In genomic region chr2:167569934-167570651, GRCm38 (mm10) we compare ENCODE assay signal across 9 mouse cellular contexts. TPM values are rescaled to one million over a fixed set of nuclear protein-coding genes. Genes with fewer than 3 reads are reported as not detected.
DNase-seq lines count a peak whose midpoint lies in the region; ATAC-seq lines count a peak whose summit lies in the region.
"Had no signal": no experiment of that assay in that cellular context is flagged by ENCODE, and none has a peak within 500 bp of the region (broad histone marks: within the 10 kb centered on the region; RNA-seq: fewer than 3 reads in every experiment).

No protein-coding gene starts in this region.

- peaks cover 38% of the 10 kb centered on the region for H3K4me1 ChIP-seq in heart, embryonic 10.5 days

- no peaks in the 10 kb centered on the region for H3K9me3 ChIP-seq in heart, embryonic 10.5 days

- H3K27me3 ChIP-seq in heart, embryonic 10.5 days (ENCODE audit: insufficient read depth, poor library complexity, severe bottlenecking), result no peaks in the 10 kb centered on the region

- peak; percentile 74 for DNase-seq in urinary bladder, postnatal 14 days (ENCODE audit: low spot score)
- no peak for DNase-seq in urinary bladder, adult 2 months (ENCODE audit: low spot score)
- no peak for DNase-seq in heart, embryonic 10.5 days (ENCODE audit: low spot score)
- DNase-seq in kidney, postnatal 14 days, result peak; percentile 73
- peak; percentile 64 to 70 for DNase-seq in right cerebral cortex, postnatal 10 days (ENCODE audit: low spot score in 2 of 2)
- no peak for DNase-seq in thymus, postnatal 4 days
- DNase-seq in embryo, embryonic 9.5 days (ENCODE audit: extremely low spot score), result no peak

- H3K4me3 ChIP-seq in heart, embryonic 10.5 days, result no peak overlapping the region
- H3K4me3 ChIP-seq: left cerebral cortex, adult 2 months had no signal

- no peaks in the 10 kb centered on the region for H3K36me3 ChIP-seq in heart, embryonic 10.5 days

- ATAC-seq in common myeloid progenitor, adult 5-6 weeks (replicated peaks; ENCODE audit: low read depth, poor library complexity, severe bottlenecking), result 0 out of 2 replicates have a peak, but pooled peaks have one; percentile 18

- H3K27ac ChIP-seq in heart, embryonic 10.5 days, result peak overlapping the region; percentile 19
- H3K27ac ChIP-seq: left cerebral cortex, adult 2 months had no signal

- WGBS in heart, embryonic 10.5 days, result 60% methylated on average over 13 of the region's 13 CpGs

RNA-seq across cellular contexts. Expression of gene Snai1, which starts 32.1 kb away (rescaled TPM):
- polyA plus RNA-seq in urinary bladder, adult 2 months (2012; rRNA removed), result 21.3 and 31.0 TPM in 2 replicates
- total RNA-seq in common myeloid progenitor, adult 5-6 weeks (2017), result not detected in 2 replicates
- polyA plus RNA-seq in heart, embryonic 10.5 days (2016; fragmentation: Nextera tagmentation; extraction: Ambion mirVana), result 21.8 and 42.2 TPM in 2 replicates

Comparison
In these comparisons a context has a peak if more than half of its experiments do, and no peak if none do; other contexts are left out.
1. DNase-seq: peak in urinary bladder, postnatal 14 days (single experiment), kidney, postnatal 14 days (single experiment) and right cerebral cortex, postnatal 10 days (2 of 2); none in urinary bladder, adult 2 months (single experiment), heart, embryonic 10.5 days (single experiment), thymus, postnatal 4 days (single experiment) and embryo, embryonic 9.5 days (single experiment).